Mouse (Mus musculus): ENCODE results near the gene Dync1h1. TPM values are rescaled to one million over a fixed set of nuclear protein-coding genes. Genes with fewer than 3 reads are reported as not detected.

Dync1h1 gene
- total RNA-seq, 2 experiments from 2014 or later: 337 to 350 TPM

DNA sequence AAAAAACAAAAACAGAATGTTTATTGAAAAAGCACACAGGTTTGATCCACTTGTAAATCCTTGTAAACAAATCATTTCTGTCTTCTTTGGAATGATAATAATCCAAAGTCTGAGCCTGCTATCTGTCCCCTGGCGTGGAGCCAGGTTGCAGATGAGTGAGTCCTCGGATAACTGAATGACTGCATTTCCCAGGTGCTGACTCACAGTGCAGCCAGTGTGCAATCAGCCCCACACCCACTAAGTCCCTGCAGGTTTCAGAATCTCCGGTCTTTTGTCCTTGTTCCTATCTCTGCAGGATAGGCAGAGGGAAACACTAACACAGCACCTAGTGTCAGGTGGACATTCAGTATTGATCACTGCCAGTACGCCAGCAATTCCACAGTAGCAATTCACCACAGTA is 1.5 kb upstream of the Dync1h1 start:
- DNase-seq (ENCODE audit: extremely low spot score in 1 of 2, low spot score in 2 of 2): no peak
- intact Hi-C loops (cut with DNase I): loop anchor here (5.0 kb wide), 1 partner anchor 243 kb away; the partner anchor contains the start of gene Mok

DNA sequence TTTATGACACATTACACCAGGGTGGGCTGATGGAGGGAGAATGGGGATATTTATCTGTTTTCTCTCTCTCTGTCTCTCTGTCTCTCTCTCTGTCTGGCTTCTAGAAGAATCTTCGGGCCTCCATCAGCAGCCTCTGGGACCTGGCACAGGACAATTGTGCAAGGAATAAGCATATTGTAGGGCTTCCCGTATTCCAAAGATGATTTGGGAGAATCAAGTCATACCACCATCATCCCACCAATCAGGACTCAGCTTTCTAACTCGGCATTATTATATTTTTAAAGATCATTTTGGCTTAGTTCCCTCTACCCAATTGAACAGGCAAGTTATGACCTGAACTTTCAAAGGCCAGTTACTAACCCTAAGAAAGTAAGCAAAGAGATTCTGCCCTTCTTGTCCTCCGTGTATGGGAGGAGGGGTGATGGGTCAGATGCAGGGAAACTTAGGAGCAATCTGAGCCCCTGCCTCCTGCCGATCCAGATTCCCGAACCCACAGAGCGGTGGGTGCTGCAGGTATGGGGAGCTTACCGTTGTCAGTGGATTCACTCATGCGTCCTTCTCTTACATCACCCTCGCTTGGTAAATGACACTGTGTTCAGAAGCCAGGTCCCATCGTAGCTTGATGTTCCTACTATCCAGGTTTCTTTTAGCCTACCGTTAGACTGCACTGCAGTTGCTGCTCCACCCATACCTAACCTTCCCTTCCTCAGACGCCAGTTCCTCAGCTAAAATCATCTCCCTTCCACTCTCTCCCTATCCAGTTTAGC is 844 bp upstream of the Dync1h1 start:
- peak in 1 of 2 experiments; percentile 50 for DNase-seq (ENCODE audit: extremely low spot score in 1 of 2, low spot score in 2 of 2)
- intact Hi-C loops (cut with DNase I): loop anchor here (5.0 kb wide), 1 partner anchor 242 kb away; the partner anchor contains the start of gene Mok

DNA sequence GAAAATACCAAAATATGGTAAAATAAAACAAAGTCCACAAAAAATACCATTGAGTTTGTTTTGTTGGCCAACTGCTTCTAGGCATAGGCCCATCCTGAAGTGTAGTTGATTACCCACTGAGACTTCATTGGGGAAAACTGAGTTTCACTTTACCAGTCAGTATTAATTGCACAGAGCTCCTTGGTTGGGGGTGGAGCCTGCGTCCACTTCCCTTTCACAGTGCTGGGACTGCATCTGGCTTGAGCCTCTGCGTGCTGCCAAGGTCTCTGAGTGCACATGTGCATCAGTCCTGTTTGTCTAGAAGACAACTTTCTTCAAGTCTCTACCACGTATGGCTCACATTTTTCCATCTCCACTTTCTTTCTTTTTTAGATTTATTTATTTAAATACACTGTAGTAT is 4.9 kb downstream of the Dync1h1 start:
- intact Hi-C loops (cut with DNase I): no loop called here
- DNase-seq (ENCODE audit: extremely low spot score in 1 of 2, low spot score in 2 of 2): no peak

DNA sequence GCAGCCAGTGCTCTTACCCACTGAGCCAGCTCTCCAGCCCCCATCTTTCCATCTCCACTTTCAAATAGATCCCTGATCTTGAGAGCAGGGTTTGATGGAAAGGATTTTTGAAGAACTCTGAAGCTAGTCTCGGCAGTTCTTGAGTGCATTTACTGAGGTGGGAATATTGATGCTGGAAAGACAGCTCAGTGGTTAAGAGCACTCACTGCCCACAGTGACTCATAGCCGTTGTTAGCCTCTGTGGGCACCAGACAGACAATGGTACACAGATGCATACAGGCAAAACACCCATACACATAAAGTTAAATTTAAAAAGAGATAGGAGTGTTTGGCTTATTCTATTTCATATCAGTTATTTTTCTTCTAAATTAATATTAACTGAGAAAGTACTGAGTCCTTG is 5.4 kb downstream of the Dync1h1 start:
- intact Hi-C loops (cut with DNase I): no loop called here
- no peak for DNase-seq (ENCODE audit: extremely low spot score in 1 of 2, low spot score in 2 of 2)

DNA sequence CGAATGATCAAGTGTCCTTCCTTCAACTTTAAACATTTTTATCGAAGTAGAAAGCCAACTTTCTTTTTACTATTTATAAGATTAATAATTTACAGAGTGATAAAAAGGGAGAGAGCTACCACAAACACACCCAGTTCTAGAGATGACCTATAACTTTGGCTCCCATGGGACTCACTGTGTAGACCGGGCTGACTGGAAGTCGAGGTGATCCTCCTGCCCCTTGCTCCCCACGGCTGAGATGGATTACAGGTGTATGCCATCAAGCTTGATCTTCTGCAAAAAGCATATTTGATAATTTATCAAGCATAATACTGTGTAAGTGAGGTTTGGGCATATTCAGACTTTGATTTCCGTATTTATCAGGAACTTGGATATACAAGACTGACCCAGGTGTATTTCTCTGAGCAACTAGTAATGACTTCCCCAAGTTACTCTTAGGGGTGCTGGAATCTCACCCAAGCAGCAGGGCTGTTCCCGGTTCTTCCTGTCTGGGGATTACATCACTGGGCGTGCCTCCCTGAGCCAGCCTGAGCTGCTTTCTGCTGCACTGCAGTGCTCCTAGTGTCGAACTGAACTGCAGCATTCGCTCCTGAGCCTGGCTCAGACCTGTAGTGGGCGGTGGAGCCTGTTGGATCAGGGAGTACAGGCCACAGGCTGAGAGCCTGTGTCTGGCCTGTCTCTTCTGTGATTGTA is 7.4 kb downstream of the Dync1h1 start:
- DNase-seq (ENCODE audit: extremely low spot score in 1 of 2, low spot score in 2 of 2): peak in 1 of 2 experiments; percentile 75

DNA sequence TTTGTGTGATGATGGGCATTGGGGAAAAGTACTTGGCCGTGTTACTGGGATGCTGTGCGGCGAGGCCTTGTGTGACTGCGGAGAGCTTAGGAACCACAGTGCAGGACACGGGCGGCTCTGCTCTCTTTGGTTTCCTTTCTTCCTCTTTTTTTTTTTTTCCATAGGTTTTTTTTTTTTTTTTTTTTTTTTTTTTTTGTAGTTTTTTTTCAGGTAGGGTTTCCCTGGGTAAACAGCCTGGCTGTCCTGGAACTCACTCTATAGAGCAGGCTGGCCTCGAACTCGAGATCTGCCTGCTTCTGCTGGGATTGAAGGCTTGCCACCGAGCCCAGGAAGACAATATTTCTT is 7.9 kb downstream of the Dync1h1 start:
- DNase-seq (ENCODE audit: extremely low spot score in 1 of 2, low spot score in 2 of 2): no peak
- intact Hi-C loops (cut with DNase I): no loop called here

More for the DNA sequence above, 7.4 kb downstream of the Dync1h1 start:
- intact Hi-C loops (cut with DNase I): no loop called here

DNA sequence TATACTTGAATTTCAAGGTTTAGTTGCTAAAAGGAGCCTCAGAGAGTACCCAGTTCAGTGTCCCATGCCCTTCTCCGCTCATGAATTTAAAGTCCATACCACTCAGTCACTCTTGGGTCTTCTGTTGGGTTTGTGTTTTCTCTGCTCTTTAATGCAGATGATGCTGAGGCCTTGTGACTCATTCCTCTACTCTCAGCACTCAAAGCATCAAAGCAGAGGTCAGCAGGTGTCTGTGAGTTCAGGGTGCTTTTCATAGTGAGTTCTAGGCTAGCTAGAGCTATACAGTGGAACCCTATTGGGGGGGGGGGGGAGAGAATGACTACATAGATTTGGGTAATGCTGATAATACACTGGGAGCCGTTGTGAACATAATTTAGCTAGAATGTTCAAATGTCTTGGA is 9.5 kb downstream of the Dync1h1 start:
- intact Hi-C loops (cut with DNase I): no loop called here
- DNase-seq (ENCODE audit: extremely low spot score in 1 of 2, low spot score in 2 of 2): no peak

DNA sequence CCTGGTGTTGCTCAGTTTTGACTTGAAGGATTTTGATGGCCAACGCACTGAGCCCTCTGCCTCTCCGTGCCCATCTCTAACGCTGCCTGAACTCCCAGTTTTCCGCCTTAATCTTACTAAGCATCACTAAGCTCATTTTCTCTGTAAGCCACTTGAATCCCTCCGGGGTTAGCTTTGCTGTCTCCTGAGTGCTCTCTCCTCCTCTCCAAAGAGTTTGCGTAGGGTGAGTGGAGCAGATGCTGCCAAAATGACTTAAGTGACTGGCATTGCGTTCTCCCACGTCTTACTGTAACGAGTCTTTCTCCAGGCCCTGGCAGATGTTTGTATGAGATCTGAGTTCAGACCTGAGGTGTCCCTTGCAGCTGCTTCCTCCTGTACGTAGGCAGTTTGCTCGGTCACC is 28.8 kb downstream of the Dync1h1 start:
- DNase-seq (ENCODE audit: extremely low spot score in 1 of 2, low spot score in 2 of 2): no peak
- intact Hi-C loops (cut with DNase I): no loop called here

DNA sequence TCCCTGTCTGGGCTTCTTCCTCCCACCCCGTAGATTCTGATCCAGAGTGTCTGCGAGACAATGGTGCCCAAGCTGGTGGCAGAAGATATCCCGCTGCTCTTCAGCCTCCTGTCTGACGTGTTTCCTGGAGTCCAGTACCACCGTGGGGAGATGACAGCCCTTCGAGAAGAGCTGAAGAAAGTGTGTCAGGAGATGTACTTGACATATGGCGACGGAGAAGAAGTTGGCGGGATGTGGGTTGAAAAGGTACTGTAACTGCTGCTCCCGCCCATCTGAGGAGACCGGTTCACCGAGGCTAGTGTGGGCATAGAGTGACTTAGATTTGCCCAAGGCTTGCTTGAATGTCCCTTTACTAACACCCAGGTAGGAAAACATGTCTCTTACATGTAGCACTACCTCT is 35.0 kb downstream of the Dync1h1 start:
- intact Hi-C loops (cut with DNase I): no loop called here
- DNase-seq (ENCODE audit: extremely low spot score in 1 of 2, low spot score in 2 of 2): no peak

DNA sequence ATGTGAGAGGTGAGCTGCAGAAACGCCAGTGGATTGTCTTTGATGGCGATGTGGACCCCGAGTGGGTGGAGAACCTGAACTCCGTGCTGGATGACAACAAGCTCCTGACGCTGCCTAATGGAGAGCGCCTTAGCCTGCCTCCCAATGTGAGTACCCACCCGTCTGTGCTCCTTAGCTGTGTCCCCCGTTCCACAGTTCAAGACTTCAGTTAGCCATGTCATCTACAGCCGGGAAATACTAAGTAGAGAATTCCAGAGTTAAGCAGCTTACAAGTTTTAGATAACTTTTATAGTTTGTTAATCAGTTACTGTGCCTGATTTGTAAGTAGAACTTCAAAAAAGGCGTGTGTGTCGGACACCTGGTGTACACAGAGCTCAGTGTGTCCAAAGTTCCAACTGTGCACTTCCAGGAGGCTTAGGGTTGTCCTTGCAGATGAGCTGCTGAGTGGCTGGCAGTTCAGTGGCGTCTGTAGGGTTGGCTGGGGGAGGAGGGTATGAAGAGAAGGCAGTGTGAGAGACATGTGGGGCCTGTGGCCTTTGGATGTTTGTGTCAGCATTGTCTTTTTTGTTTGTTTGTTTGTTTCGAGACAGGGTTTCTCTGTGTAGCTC is 36.4 kb downstream of the Dync1h1 start:
- DNase-seq (ENCODE audit: extremely low spot score in 1 of 2, low spot score in 2 of 2): no peak
- intact Hi-C loops (cut with DNase I): no loop called here

DNA sequence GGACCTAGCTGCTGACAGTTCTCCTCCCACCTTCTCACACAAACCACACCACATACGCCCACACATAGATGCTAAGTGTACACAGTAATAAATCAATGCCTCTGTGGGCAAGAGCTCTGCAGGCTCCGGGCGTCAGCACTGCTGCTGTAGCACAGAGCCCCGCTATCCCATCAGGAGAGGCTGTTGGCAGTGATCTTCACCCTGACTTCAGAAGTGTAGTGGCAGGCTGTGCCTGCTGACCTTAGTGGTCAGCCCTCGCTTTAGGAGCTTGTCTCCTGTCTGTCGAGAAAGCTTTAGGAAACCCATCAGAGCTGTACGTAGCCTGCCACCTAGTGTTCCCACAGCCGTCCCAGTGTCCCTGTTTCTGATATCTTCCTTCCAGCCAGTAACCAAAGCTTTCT is 49.0 kb downstream of the Dync1h1 start:
- intact Hi-C loops (cut with DNase I): loop anchor here (5.0 kb wide), 1 partner anchor 33 kb away; no protein-coding TSS in a partner anchor
- no peak for DNase-seq (ENCODE audit: extremely low spot score in 1 of 2, low spot score in 2 of 2)

DNA sequence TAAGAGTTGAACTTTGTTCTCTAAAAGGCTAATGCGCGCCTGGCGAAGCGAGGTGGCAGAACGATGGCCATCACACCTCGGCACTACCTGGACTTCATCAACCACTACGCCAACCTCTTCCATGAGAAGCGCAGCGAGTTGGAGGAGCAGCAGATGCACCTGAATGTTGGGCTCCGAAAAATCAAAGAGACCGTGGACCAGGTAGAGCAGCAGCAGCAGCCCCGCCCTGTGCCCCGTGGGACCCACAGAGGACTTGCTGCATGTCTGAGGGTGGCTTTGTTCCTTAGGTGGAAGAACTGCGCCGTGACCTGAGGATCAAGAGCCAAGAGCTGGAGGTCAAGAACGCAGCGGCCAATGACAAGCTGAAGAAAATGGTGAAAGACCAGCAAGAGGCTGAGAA is 50.2 kb downstream of the Dync1h1 start:
- intact Hi-C loops (cut with DNase I): loop anchor here (5.0 kb wide), 1 partner anchor 34 kb away; no protein-coding TSS in a partner anchor
- no peak for DNase-seq (ENCODE audit: extremely low spot score in 1 of 2, low spot score in 2 of 2)

DNA sequence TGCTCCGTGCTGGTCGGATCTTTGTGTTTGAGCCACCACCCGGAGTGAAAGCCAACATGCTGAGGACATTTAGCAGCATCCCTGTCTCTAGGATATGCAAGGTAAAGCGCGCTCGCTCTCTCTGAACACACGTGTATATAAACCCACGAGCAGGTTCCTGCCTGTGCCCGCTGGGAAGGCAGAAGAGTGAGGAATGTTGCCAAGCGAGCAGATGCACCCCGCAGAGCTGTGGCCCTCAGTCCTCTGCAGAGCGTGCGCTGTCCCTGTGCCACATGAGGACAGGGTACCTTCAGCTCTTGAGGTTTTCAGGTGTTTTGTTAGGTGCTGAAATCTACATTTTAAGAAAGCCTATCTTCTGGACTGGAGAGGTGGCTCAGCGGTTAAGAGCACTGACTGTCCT is 60.5 kb downstream of the Dync1h1 start:
- no peak for DNase-seq (ENCODE audit: extremely low spot score in 1 of 2, low spot score in 2 of 2)
- intact Hi-C loops (cut with DNase I): loop anchor here (5.0 kb wide), 2 partner anchors 34 to 181 kb away; partner anchors contain the start of gene Mok

DNA sequence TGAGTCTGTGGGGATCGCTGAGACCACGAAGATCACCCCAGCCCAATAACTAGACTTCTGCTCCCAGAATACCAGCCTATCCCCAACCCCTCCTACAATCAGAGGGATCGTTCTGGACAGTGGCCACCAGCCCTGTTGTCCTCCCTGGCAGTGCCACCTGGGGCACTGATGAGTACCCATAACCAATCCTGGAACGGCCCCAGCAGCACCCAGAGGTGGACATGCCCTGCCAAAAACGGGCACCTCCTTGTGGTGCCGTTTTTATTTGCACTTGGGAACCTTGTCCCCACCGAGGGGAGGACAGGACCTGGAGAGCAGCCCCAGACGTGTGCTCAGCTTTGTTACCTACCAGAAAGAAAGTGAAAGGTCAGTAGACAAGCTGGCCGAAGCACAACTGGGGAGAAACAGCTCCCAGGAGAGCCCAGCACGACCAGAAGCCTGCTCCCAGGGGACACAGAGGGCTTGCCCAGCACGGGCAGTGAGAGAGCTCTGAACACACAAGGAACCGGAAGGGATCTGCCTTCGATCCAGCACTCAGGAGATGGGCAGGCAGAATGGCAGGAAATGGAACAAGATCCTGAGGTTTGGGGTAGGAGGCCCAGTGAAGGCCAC is 66.3 kb downstream of the Dync1h1 start:
- peak in 1 of 2 experiments; percentile 51 for DNase-seq (ENCODE audit: extremely low spot score in 1 of 2, low spot score in 2 of 2)
- intact Hi-C loops (cut with DNase I): no loop called here

DNA sequence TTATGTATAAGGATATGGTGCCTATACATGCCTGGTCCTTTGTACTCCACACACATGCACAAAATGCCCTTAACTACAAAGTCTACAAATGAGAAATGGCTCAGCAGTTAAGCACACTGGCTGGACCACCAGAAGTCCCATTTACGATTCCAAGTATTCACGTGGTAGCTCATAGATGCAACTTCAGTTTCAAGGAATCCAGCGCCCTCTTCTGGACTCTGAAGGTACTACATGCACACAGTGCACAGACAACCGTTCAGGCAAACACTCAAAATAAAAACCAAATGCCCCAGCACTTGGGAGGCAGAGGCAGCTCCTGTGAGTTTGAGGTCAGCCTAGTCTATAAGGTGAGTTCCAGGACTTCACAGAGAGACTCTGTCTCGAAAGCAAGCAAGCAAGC is 73.0 kb downstream of the Dync1h1 start:
- no peak for DNase-seq (ENCODE audit: extremely low spot score in 1 of 2, low spot score in 2 of 2)
- intact Hi-C loops (cut with DNase I): no loop called here

DNA sequence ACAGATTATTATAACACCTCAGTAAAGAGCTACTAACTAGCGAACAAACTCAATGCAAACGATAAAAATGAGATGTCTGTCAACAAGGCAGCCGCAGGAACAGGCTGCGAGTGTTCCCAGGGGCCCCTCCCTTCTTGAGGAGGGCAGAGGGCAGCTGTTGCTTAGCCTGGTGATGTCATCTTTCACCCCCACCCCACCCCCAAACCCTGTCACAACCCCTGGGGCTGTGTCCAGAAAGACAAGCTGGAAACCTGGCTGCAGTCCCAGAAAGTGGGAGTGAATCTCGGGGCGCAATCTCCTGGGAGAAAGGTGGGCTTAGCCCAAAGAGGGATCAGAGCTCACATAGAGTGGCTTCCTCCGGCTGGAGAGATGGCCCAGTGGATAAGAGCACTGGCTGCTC is 79.9 kb downstream of the Dync1h1 start:
- DNase-seq (ENCODE audit: extremely low spot score in 1 of 2, low spot score in 2 of 2): peak in 1 of 2 experiments; percentile 63
- intact Hi-C loops (cut with DNase I): no loop called here

DNA sequence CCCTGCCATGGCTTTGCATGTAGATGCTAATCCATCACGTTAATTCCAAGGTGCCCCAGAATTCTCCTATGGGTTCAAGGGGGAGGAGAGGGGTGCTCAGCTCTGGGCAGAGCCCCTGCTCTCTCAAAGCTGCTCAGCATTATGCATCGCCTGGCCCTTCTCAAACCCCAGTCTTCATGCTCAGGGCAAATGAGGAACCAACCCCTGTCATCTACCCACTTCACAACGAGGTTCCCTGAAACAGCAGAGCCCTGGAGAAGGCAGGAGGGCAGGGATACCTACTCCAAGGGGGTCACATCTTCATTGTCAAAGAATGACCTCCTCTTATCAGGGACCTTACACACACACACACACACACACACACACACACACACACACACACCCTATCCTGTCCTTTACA is 80.6 kb downstream of the Dync1h1 start:
- no peak for DNase-seq (ENCODE audit: extremely low spot score in 1 of 2, low spot score in 2 of 2)
- intact Hi-C loops (cut with DNase I): no loop called here

DNA sequence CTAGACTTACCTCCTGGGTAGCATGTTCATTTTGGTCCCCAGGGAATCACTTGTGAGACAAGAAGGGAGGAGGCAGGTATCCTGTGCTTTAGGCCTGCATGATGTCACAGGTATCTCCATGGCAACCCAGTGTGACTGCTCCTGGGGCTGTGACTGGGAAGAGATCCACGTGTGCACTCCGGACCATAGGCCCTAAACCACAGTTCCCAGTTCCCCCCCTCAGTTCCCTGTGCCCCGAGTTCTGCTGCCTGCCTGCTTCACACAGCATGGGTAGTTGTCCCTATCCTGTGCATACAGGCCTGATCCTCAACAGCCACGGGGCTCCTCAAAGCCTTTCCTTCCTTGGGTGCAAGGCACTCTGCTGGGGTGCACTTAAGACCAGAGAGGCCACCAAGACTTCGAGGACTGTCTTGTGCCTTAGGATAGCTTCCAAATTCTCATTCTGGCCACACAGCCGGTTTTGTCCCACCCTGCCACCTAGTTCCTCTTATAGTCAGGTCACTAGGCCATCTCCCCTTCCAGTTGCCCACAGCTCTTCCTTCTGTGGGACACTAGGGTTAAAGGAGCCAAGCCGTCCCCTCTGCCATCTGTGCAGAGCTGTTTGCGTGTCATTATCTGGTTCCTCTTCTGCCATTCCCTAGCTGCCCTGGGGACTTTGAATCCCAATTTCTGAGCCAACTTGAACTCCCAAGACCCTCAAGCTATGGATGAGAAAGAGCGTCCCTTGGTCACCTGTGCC is 81.5 kb downstream of the Dync1h1 start, which contains the start of gene 1700001K19Rik:
TSS of gene 1700001K19Rik (minus strand) at position 59 of the 739 bp plus-strand sequence.
- no peak for DNase-seq (ENCODE audit: extremely low spot score in 1 of 2, low spot score in 2 of 2)
- intact Hi-C loops (cut with DNase I): no loop called here

DNA sequence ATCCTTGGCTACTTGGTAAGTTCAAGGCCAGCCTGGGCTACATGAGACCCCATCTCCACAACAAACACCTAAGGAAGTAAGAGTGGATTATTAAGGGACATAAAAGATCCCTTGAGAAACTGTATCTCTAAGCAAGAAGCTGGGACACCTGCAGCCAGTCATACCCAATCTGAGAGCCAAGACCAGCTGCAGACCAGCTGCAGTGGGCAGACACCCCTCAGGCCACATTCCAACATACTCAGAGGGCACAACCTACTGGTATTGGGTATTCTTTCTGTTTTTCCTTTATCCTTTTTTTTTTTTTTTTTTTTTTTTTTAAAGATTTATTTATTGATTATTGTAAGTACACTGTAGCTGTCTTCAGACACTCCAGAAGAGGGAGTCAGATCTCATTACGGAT is 82.3 kb downstream of the Dync1h1 start:
- intact Hi-C loops (cut with DNase I): no loop called here
- no peak for DNase-seq (ENCODE audit: extremely low spot score in 1 of 2, low spot score in 2 of 2)
